Mouse (Mus musculus) forebrain, embryonic 11.5 days (tissue): ENCODE data around the gene Ociad1. TPM values are rescaled to one million over a fixed set of nuclear protein-coding genes. Genes with fewer than 3 reads are reported as not detected.
"Not testable (repeated sequence)": the region's sequence is repeated elsewhere in the genome, so short reads cannot be mapped to it uniquely, and the experiment has no call there.

ENCODE experiments used
- ATAC-seq: fragments of 200-750 bp; cut with Nextera tagmentation; replicated peaks from 2 replicates; pipeline ENCODE4 v1.8.0; 2017; ENCODE audit warnings: moderate TSS enrichment; ENCODE audit not compliant: low FRiP score
- DNase-seq: peaks from one replicate; pipeline ENCODE4 v3.0.0-alpha.2; 2017; ENCODE audit warnings: low spot score
- H3K27ac ChIP-seq: fragments of 300-500 bp; sonication (generic); 2 replicates; pipeline ENCODE4 v1.5.1; 2014; ENCODE audit warnings: low read depth, low read length
- H3K27me3 ChIP-seq: fragments of 300-500 bp; sonication (generic); 2 replicates; pipeline ENCODE4 v1.6.1; 2014; ENCODE audit warnings: mild to moderate bottlenecking, low read length, mixed read lengths; ENCODE audit not compliant: control insufficient read depth, insufficient read depth
- H3K36me3 ChIP-seq: fragments of 300-500 bp; sonication (generic); 2 replicates; pipeline ENCODE4 v1.6.1; 2014; ENCODE audit warnings: mild to moderate bottlenecking, low read length, moderate library complexity, mixed read lengths; ENCODE audit not compliant: control insufficient read depth, insufficient read depth
- H3K4me1 ChIP-seq: fragments of 300-500 bp; sonication (generic); replicated peaks from 2 replicates; pipeline ENCODE4 v1.6.1; 2014; ENCODE audit warnings: low read length, mixed read lengths; ENCODE audit not compliant: control insufficient read depth, insufficient read depth
- H3K4me2 ChIP-seq: fragments of 300-500 bp; sonication (generic); 2 replicates; pipeline ENCODE4 v1.6.1; 2014; ENCODE audit warnings: low read depth, mild to moderate bottlenecking, low read length, moderate library complexity, mixed read lengths; ENCODE audit not compliant: severe bottlenecking
- H3K4me3 ChIP-seq: fragments of 300-500 bp; sonication (generic); 2 replicates; pipeline ENCODE4 v1.5.1; 2014; ENCODE audit warnings: low read depth, low read length
- H3K9ac ChIP-seq: fragments of 300-500 bp; sonication (generic); 2 replicates; pipeline ENCODE4 v1.6.1; 2014; ENCODE audit warnings: low read length
- H3K9me3 ChIP-seq: fragments of 300-500 bp; sonication (generic); 2 replicates; pipeline ENCODE4 v1.6.1; 2016; ENCODE audit warnings: low read length, mixed read lengths; ENCODE audit not compliant: control insufficient read depth
- WGBS: fragments of 180-500 bp; shearing (Covaris S2); extraction: QIAGEN DNeasy Blood & Tissue Kit; methylation state at CpG from one replicate; pipeline ENCODE4 v1.1.7; 2014; 5-methylcytosine and 5-hydroxymethylcytosine counted together
- polyA plus RNA-seq: library from polyadenylated mRNA; unstranded; fragments of >200 nt; fragmentation: Nextera tagmentation; extraction: Ambion mirVana; gene quantifications from 2 replicates; pipeline ENCODE4 v1.2.1, GENCODE M21; 2014

Gene Ociad1
- polyA plus RNA-seq, 1 experiment from 2014 or later, result 143 TPM

GRCm38 (mm10) chr5:73314654-73315053 is 22.1 kb downstream of the Ociad1 start:
- H3K36me3 ChIP-seq, result peaks cover 5% of the 10 kb centered on the region
- WGBS, result 93% methylated on average over 2 of the region's 2 CpGs
- ATAC-seq, result no peak
- H3K27me3 ChIP-seq, result no peaks in the 10 kb centered on the region
- H3K4me1 ChIP-seq, result no peaks in the 10 kb centered on the region
- no peak overlapping the region for H3K4me2 ChIP-seq
- no peak for DNase-seq
- no peak overlapping the region for H3K9ac ChIP-seq
- no peaks in the 10 kb centered on the region for H3K9me3 ChIP-seq
- no peak overlapping the region for H3K4me3 ChIP-seq
- no peak overlapping the region for H3K27ac ChIP-seq

- Histone ChIP-seq H3K4me2 (no peak overlapping the region), H3K27ac (no peak overlapping the region), H3K27me3 (no peaks in the 10 kb centered on the region), H3K4me3 (no peak overlapping the region), H3K4me1 (no peaks in the 10 kb centered on the region), H3K36me3 (no peaks in the 10 kb centered on the region; the same call in 1 of the 2 replicates), H3K9ac (no peak overlapping the region), H3K9me3 (no peaks in the 10 kb centered on the region)
- WGBS, result 91% methylated on average over 5 of the region's 5 CpGs
- no peak for DNase-seq
- no peak for ATAC-seq
Measured at GRCm38 (mm10) chr5:73319306-73319705, 26.7 kb downstream of the Ociad1 start.

GRCm38 (mm10) chr5:73322684-73323083 is 30.1 kb downstream of the Ociad1 start:
- H3K9ac ChIP-seq, H3K27me3 ChIP-seq, H3K4me1 ChIP-seq, ATAC-seq, H3K4me2 ChIP-seq, H3K36me3 ChIP-seq, DNase-seq, H3K4me3 ChIP-seq, H3K9me3 ChIP-seq, H3K27ac ChIP-seq: not testable (repeated sequence)
- 92% methylated on average over 1 of the region's 1 CpGs for WGBS

GRCm38 (mm10) chr5:73323602-73324001 is 31.0 kb downstream of the Ociad1 start:
- no peaks in the 10 kb centered on the region for H3K36me3 ChIP-seq
- no peak overlapping the region for H3K4me3 ChIP-seq
- 87% methylated on average over 5 of the region's 5 CpGs for WGBS
- no peak overlapping the region for H3K4me2 ChIP-seq
- H3K9ac ChIP-seq, result no peak overlapping the region
- H3K4me1 ChIP-seq, result no peaks in the 10 kb centered on the region
- H3K27me3 ChIP-seq, result no peaks in the 10 kb centered on the region
- H3K27ac ChIP-seq, result no peak overlapping the region
- ATAC-seq (no peak), DNase-seq (no peak)
- H3K9me3 ChIP-seq, result no peaks in the 10 kb centered on the region

GRCm38 (mm10) chr5:73324526-73325170 is 32.1 kb downstream of the Ociad1 start:
- H3K27ac ChIP-seq, result no peak overlapping the region
- WGBS, result 83% methylated on average over 8 of the region's 8 CpGs

GRCm38 (mm10) chr5:73331002-73331401 is 38.4 kb downstream of the Ociad1 start:
- Histone ChIP-seq H3K27ac (no peak overlapping the region), H3K9me3 (no peaks in the 10 kb centered on the region), H3K9ac (no peak overlapping the region), H3K4me1 (no peaks in the 10 kb centered on the region), H3K4me2 (no peak overlapping the region), H3K36me3 (no peaks in the 10 kb centered on the region), H3K4me3 (no peak overlapping the region), H3K27me3 (no peaks in the 10 kb centered on the region)
- no peak for DNase-seq
- WGBS, result 70% methylated on average over 4 of the region's 4 CpGs
- ATAC-seq, result no peak

More at GRCm38 (mm10) chr5:73324526-73325170, 32.1 kb downstream of the Ociad1 start:
- Histone ChIP-seq H3K4me3 (no peak overlapping the region), H3K27me3 (no peaks in the 10 kb centered on the region), H3K4me1 (no peaks in the 10 kb centered on the region), H3K36me3 (no peaks in the 10 kb centered on the region), H3K9me3 (no peaks in the 10 kb centered on the region), H3K4me2 (no peak overlapping the region), H3K9ac (no peak overlapping the region)
- DNase-seq, result no peak
- ATAC-seq, result no peak

- ATAC-seq (no peak), DNase-seq (no peak)
- Histone ChIP-seq H3K36me3 (no peaks in the 10 kb centered on the region), H3K27me3 (no peaks in the 10 kb centered on the region), H3K4me2 (no peak overlapping the region), H3K9me3 (no peaks in the 10 kb centered on the region), H3K27ac (no peak overlapping the region), H3K9ac (no peak overlapping the region), H3K4me1 (0 out of 2 replicates have a peak, but pooled peaks cover 2% of the 10 kb centered on the region), H3K4me3 (no peak overlapping the region)
- WGBS, result 95% methylated on average over 5 of the region's 5 CpGs
Measured at GRCm38 (mm10) chr5:73336448-73336847, 43.9 kb downstream of the Ociad1 start.

- Histone ChIP-seq H3K27me3 (no peaks in the 10 kb centered on the region), H3K4me1 (0 out of 2 replicates have a peak, but pooled peaks cover 2% of the 10 kb centered on the region), H3K9ac (peak overlapping the region; percentile 68), H3K36me3 (no peaks in the 10 kb centered on the region), H3K4me3 (peak overlapping the region; percentile 54), H3K9me3 (no peaks in the 10 kb centered on the region), H3K27ac (no peak overlapping the region), H3K4me2 (peak overlapping the region; percentile 77)
- DNase-seq (peak; percentile 73), ATAC-seq (peak; percentile 70)
- WGBS, result under 1% methylated on average over 29 of the region's 41 CpGs
Measured at GRCm38 (mm10) chr5:73337961-73338831, 45.6 kb downstream of the Ociad1 start.
